Mouse (Mus musculus): Measurements from ENCODE around the gene Fam122a.

- TF ChIP-seq POLR2A (IDR thresholded peaks at IDR 0.05; ENCODE audit: borderline replicate concordance, extremely low read depth, low read depth, low read length) (no peak), CTCF (IDR thresholded peaks at IDR 0.05; ENCODE audit: insufficient read depth, low read length) (no peak)
These were observed 5.6 kb downstream of the Fam122a start for GRCm38 (mm10) chr19:24471538-24471937.

Data from lung, adult 2 months (tissue).